Mouse (Mus musculus) liver, embryonic 14.5 days (tissue): Measurements from ENCODE around the gene Ect2. TPM values are rescaled to one million over a fixed set of nuclear protein-coding genes. Genes with fewer than 3 reads are reported as not detected.
A peak's percentile ranks its signal among the peaks of the same experiment; 100 is the strongest.

Experiments
- ATAC-seq: fragments of 200-750 bp; cut with Nextera tagmentation; 2 replicates; pipeline ENCODE4 v1.8.0; 2017; ENCODE audit warnings: moderate number of reproducible peaks, mild to moderate bottlenecking, moderate library complexity; ENCODE audit not compliant: insufficient read depth
- DNase-seq, 3 experiments: peaks; one replicate each; pipeline ENCODE4 v3.0.0-alpha.2; 2012 to 2013; ENCODE audit warnings: low read depth in 3 of 3, low spot score in 3 of 3
- H3K27ac ChIP-seq: fragments of 300-500 bp; sonication (generic); 2 replicates; pipeline ENCODE4 v1.5.1; 2014; ENCODE audit warnings: moderate library complexity, mild to moderate bottlenecking, control low read depth, inconsistent platforms
- H3K27me3 ChIP-seq: fragments of 300-500 bp; sonication (generic); 2 replicates; pipeline ENCODE4 v1.6.1; 2014; ENCODE audit warnings: mild to moderate bottlenecking, low read length, moderate library complexity; ENCODE audit not compliant: control insufficient read depth, insufficient read depth
- H3K36me3 ChIP-seq: fragments of 300-500 bp; sonication (generic); replicated peaks from 2 replicates; pipeline ENCODE4 v1.6.1; 2014; ENCODE audit warnings: low read depth; ENCODE audit not compliant: control insufficient read depth, insufficient read depth
- H3K4me1 ChIP-seq, 2 experiments: fragments of 200-500 bp in 1 of 2; fragments of 300-500 bp in 1 of 2; sonication (generic) in 1 of 2; replicated peaks; 2 replicates each; pipeline ENCODE4 v1.6.1; 2012 to 2014; ENCODE audit warnings: antibody characterized with exemption in 1 of 2, inconsistent platforms in 1 of 2, low read length in 1 of 2; ENCODE audit not compliant: control insufficient read depth in 2 of 2, insufficient read depth in 2 of 2
- H3K4me2 ChIP-seq: fragments of 300-500 bp; sonication (generic); 2 replicates; pipeline ENCODE4 v1.6.1; 2014; ENCODE audit warnings: low read depth, mild to moderate bottlenecking, control low read depth, moderate library complexity
- H3K4me3 ChIP-seq, 2 experiments: fragments of 200-500 bp in 1 of 2; fragments of 300-500 bp in 1 of 2; sonication (generic) in 1 of 2; 2 replicates each; pipeline ENCODE4 v1.5.1; 2012 to 2014; ENCODE audit warnings: low read depth in 2 of 2, low read length in 2 of 2, mild to moderate bottlenecking in 2 of 2, control low read depth in 1 of 2, inconsistent platforms in 1 of 2, moderate library complexity in 1 of 2; ENCODE audit not compliant: insufficient read depth in 1 of 2
- H3K9ac ChIP-seq: fragments of 300-500 bp; sonication (generic); replicated peaks from 2 replicates; pipeline ENCODE4 v1.6.1; 2014; ENCODE audit warnings: mild to moderate bottlenecking, control low read depth, moderate library complexity
- H3K9me3 ChIP-seq: fragments of 300-500 bp; sonication (generic); 2 replicates; pipeline ENCODE4 v1.6.1; 2016; ENCODE audit warnings: low read length, mixed read lengths; ENCODE audit not compliant: control insufficient read depth
- CTCF ChIP-seq: IDR thresholded peaks from 2 replicates; pipeline ENCODE4 v1.5.1; 2016; ENCODE audit warnings: antibody characterized with exemption, low read depth, control low read depth
- EP300 ChIP-seq: IDR thresholded peaks from 2 replicates; pipeline ENCODE4 v1.6.1; 2016; ENCODE audit warnings: antibody characterized with exemption, low read depth
- WGBS: fragments of 180-500 bp; shearing (Covaris S2); extraction: QIAGEN DNeasy Blood & Tissue Kit; methylation state at CpG from one replicate; pipeline ENCODE4 v1.1.7; 2014; ENCODE audit not compliant: insufficient replicate concordance; 5-methylcytosine and 5-hydroxymethylcytosine counted together
- polyA plus RNA-seq, 2 experiments: library from polyadenylated mRNA; depleted of rRNA in 1 of 2; stranded (reverse) in 1 of 2; unstranded in 1 of 2; fragments of >200 nt; fragmentation: Nextera tagmentation in 1 of 2; extraction: Ambion mirVana in 1 of 2; gene quantifications; 2 replicates each; pipeline versions ENCODE4 v1.2.1 to v1.2.3; 2012 to 2014

Gene Ect2
- polyA plus RNA-seq, 2 experiments, result 15.9 to 37.2 TPM

GRCm38 (mm10) chr3:27158910-27159309, 5.2 kb upstream of the Ect2 start:
- 41% methylated on average over 4 of the region's 4 CpGs for WGBS
- Histone ChIP-seq H3K9me3 (no peaks in the 10 kb centered on the region), H3K4me2 (no peak overlapping the region), H3K36me3 (no peaks in the 10 kb centered on the region), H3K4me1 (peaks cover 7 to 15% of the 10 kb centered on the region in 2 experiments), H3K27me3 (no peaks in the 10 kb centered on the region), H3K27ac (no peak overlapping the region), H3K4me3 (no peak overlapping the region), H3K9ac (no peak overlapping the region)
- no peak for TF ChIP-seq EP300
- no peak for TF ChIP-seq CTCF
- ATAC-seq (no peak), DNase-seq (no peak)

GRCm38 (mm10) chr3:27156594-27156949, 2.9 kb upstream of the Ect2 start:
- Histone ChIP-seq H3K36me3 (no peaks in the 10 kb centered on the region), H3K9me3 (no peaks in the 10 kb centered on the region), H3K27ac (no peak overlapping the region), H3K27me3 (no peaks in the 10 kb centered on the region), H3K9ac (no peak overlapping the region), H3K4me3 (no peak overlapping the region), H3K4me2 (no peak overlapping the region), H3K4me1 (peaks cover 13 to 24% of the 10 kb centered on the region in 2 experiments)
- ATAC-seq, result no peak
- no peak for DNase-seq
- WGBS, result 60% methylated on average over 3 of the region's 3 CpGs
- TF ChIP-seq CTCF (no peak), EP300 (no peak)

- Histone ChIP-seq H3K9me3 (no peaks in the 10 kb centered on the region), H3K9ac (no peak overlapping the region), H3K36me3 (peaks cover 4% of the 10 kb centered on the region; the same call in 1 of the 2 replicates), H3K4me2 (no peak overlapping the region), H3K27me3 (no peaks in the 10 kb centered on the region), H3K4me1 (peaks cover 13 to 24% of the 10 kb centered on the region in 2 experiments), H3K27ac (no peak overlapping the region), H3K4me3 (no peak overlapping the region)
- no peak for DNase-seq
- no peak for ATAC-seq
- TF ChIP-seq EP300 (no peak), CTCF (no peak)
- WGBS, result 52% methylated on average over 9 of the region's 9 CpGs
Measured at GRCm38 (mm10) chr3:27155856-27156593, 2.3 kb upstream of the Ect2 start.

- TF ChIP-seq EP300 (no peak), CTCF (no peak)
- Histone ChIP-seq H3K9me3 (no peaks in the 10 kb centered on the region), H3K4me1 (peaks cover 13 to 24% of the 10 kb centered on the region in 2 experiments), H3K27me3 (no peaks in the 10 kb centered on the region), H3K4me2 (no peak overlapping the region), H3K9ac (no peak overlapping the region), H3K36me3 (peaks cover 12% of the 10 kb centered on the region), H3K27ac (peak overlapping the region; percentile 45), H3K4me3 (no peak overlapping the region)
- ATAC-seq (no peak), DNase-seq (no peak)
- 49% methylated on average over 6 of the region's 6 CpGs for WGBS
Measured at GRCm38 (mm10) chr3:27155051-27155855, 1.6 kb upstream of the Ect2 start.

GRCm38 (mm10) chr3:27154280-27154679, 602 bp upstream of the Ect2 start:
- no peaks in the 10 kb centered on the region for H3K27me3 ChIP-seq
- WGBS, result 53% methylated on average over 2 of the region's 2 CpGs
- peak overlapping the region; percentile 71 for H3K27ac ChIP-seq
- DNase-seq, result no peak
- no peak for TF ChIP-seq EP300
- TF ChIP-seq CTCF, result no peak
- H3K4me2 ChIP-seq, result peak overlapping the region; percentile 65
- peaks cover 13 to 24% of the 10 kb centered on the region in 2 experiments for H3K4me1 ChIP-seq
- no peaks in the 10 kb centered on the region for H3K9me3 ChIP-seq
- H3K36me3 ChIP-seq, result peaks cover 21% of the 10 kb centered on the region
- H3K9ac ChIP-seq, result peak overlapping the region; percentile 69
- peak overlapping the region; percentile 57 to 74; a peak in 3 of 4 replicates for H3K4me3 ChIP-seq
- ATAC-seq, result peak; percentile 57
